Mouse (Mus musculus): ENCODE results near the gene Mfsd14b. TPM values are rescaled to one million over a fixed set of nuclear protein-coding genes. Genes with fewer than 3 reads are reported as not detected.

The Mfsd14b gene
- polyA plus RNA-seq (2012; rRNA removed): 2.9 and 3.7 TPM in 2 replicates

DNA sequence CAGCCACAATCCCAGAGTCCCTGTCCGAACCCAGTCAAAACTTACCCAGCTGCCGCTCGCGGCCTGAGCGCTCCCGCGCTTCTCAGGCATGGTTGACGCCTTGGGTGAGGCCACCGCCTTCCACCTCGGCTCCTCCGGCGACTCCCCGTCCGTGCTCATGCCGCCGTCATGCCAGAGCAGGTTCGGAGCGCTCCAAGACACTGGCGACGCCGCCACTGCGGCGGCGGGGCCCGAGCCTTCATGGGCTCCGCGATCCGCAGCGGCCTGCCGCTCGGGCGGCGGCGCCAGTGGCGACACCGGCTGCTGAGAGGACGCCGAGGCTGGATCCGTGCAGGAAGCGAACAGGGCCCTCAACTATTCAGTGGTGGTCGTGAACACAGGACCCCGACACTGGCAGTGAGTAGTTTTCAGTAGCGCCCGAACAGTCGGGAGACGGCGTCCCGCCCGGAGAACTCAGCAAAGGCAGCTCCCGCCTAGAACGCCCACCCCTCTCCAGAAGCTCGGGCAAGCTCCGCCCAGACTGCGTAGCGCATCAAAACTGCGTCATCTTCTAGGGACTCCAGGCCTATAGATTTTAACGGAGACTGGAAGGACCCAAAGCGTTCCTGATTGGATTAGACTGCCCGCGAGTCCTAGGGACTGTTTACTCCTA is at the start of gene Mfsd14b:
Gene Mfsd14b, minus strand, starts transcription at position 517 of the 652 bp plus-strand sequence.
- no peaks in the 10 kb centered on the region for H3K36me3 ChIP-seq (ENCODE audit: control insufficient read depth, insufficient read depth, low read length)
- peaks cover 2% of the 10 kb centered on the region; the same call in 1 of the 2 replicates for H3K4me1 ChIP-seq (ENCODE audit: control insufficient read depth, insufficient read depth, low read length)
- peak within 1 kb of the TSS; percentile 75 for H3K27ac ChIP-seq (ENCODE audit: control insufficient read depth, insufficient read depth, low read depth, low read length)
- TF ChIP-seq CTCF (IDR thresholded peaks at IDR 0.05; ENCODE audit: control insufficient read depth, insufficient read depth, insufficient replicate concordance, low read depth, low read length): no peak
- TF ChIP-seq POLR2A (IDR thresholded peaks at IDR 0.05; ENCODE audit: control insufficient read depth, low read depth, low read length): peak; percentile 78
- no peaks in the 10 kb centered on the region for H3K27me3 ChIP-seq (ENCODE audit: control insufficient read depth, insufficient read depth, low read length)
- peak within 1 kb of the TSS; percentile 93 for H3K4me3 ChIP-seq (ENCODE audit: control insufficient read depth, low read depth, low read length)

DNA sequence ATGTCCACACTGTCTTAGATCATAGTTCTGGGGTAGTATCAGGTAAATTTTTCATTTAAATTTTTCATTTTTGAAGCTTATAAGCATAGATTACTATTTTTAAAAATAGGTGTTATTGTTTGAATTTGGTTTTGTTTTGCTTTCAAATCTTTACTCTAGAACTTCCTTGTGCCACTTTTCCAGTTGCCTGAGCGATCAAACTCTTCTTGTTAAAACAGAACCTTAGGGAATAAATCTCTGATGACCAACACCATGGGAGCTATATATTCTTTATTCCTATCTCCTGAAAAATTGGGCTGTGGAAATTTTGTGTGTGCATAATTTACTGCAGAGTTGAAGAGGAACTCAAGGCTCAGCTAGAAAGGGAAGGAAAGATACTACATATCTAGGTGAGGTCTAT is 37.2 kb upstream of the Mfsd14b start, which contains the start of gene Olfr466:
Gene Olfr466, plus strand, starts transcription at position 301 of the 400 bp plus-strand sequence.
- Histone ChIP-seq H3K36me3 (ENCODE audit: control insufficient read depth, insufficient read depth, low read length) (no peaks in the 10 kb centered on the region), H3K27ac (ENCODE audit: control insufficient read depth, insufficient read depth, low read depth, low read length) (no peak within 1 kb of the TSS), H3K4me1 (ENCODE audit: control insufficient read depth, insufficient read depth, low read length) (no peaks in the 10 kb centered on the region), H3K4me3 (ENCODE audit: control insufficient read depth, low read depth, low read length) (no peak within 1 kb of the TSS), H3K27me3 (ENCODE audit: control insufficient read depth, insufficient read depth, low read length) (no peaks in the 10 kb centered on the region)
- no peak for TF ChIP-seq POLR2A (IDR thresholded peaks at IDR 0.05; ENCODE audit: control insufficient read depth, low read depth, low read length)
- TF ChIP-seq CTCF (IDR thresholded peaks at IDR 0.05; ENCODE audit: control insufficient read depth, insufficient read depth, insufficient replicate concordance, low read depth, low read length): no peak

- no peaks in the 10 kb centered on the region for H3K27me3 ChIP-seq (ENCODE audit: control insufficient read depth, insufficient read depth, low read length)
- no peaks in the 10 kb centered on the region for H3K4me1 ChIP-seq (ENCODE audit: control insufficient read depth, insufficient read depth, low read length)
- no peak within 1 kb of the TSS for H3K27ac ChIP-seq (ENCODE audit: control insufficient read depth, insufficient read depth, low read depth, low read length)
- no peak within 1 kb of the TSS for H3K4me3 ChIP-seq (ENCODE audit: control insufficient read depth, low read depth, low read length)
- H3K36me3 ChIP-seq (ENCODE audit: control insufficient read depth, insufficient read depth, low read length): no peaks in the 10 kb centered on the region
- TF ChIP-seq POLR2A (IDR thresholded peaks at IDR 0.05; ENCODE audit: control insufficient read depth, low read depth, low read length): no peak
- no peak for TF ChIP-seq CTCF (IDR thresholded peaks at IDR 0.05; ENCODE audit: control insufficient read depth, insufficient read depth, insufficient replicate concordance, low read depth, low read length)
Measured at GRCm38 (mm10) chr13:65137789-65138188, 25.0 kb upstream of the Mfsd14b start, which contains the start of gene Olfr465-ps1. Gene Olfr465-ps1 (plus strand): TSS chr13:65138089.

DNA sequence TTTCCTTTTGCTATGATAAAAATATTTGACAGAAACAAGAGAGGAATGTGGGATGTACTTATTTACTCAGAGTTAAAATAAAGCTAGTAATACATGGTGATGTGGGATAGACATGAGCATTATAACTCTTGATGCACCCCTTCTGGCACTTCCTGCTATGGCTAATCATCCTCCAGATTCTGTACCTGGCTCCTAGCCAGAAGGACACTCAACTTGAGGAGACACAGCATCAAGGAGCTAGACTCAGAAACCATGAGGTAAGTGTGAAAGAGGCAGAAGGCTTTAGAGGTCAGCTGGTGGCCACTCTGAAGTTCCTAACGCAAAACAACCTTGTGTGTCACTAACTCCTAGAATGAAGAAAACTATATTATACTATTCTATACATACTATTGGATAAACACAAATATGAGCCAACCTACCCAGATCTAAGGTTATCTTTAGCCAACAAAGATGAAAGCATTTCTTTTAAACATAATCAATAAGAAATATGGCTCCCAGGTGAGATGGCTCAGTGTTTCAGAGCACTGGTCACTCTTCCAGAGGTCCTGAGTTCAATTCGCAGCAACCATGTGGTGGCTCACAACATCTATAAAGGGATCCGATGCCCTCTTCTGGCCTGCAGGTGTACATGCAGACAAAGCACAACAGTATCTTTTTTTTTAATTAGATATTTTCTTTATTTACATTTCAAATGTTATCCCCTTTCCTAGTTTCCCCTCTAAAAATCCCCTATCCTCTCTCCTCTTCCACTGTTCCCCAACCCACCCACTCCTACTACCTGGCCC is 14.5 kb upstream of the Mfsd14b start:
- Histone ChIP-seq H3K4me3 (ENCODE audit: control insufficient read depth, low read depth, low read length) (no peak overlapping the region), H3K4me1 (ENCODE audit: control insufficient read depth, insufficient read depth, low read length) (no peaks in the 10 kb centered on the region), H3K27ac (ENCODE audit: control insufficient read depth, insufficient read depth, low read depth, low read length) (no peak overlapping the region), H3K27me3 (ENCODE audit: control insufficient read depth, insufficient read depth, low read length) (no peaks in the 10 kb centered on the region), H3K36me3 (ENCODE audit: control insufficient read depth, insufficient read depth, low read length) (no peaks in the 10 kb centered on the region)
- no peak for TF ChIP-seq CTCF (IDR thresholded peaks at IDR 0.05; ENCODE audit: control insufficient read depth, insufficient read depth, insufficient replicate concordance, low read depth, low read length)
- no peak for TF ChIP-seq POLR2A (IDR thresholded peaks at IDR 0.05; ENCODE audit: control insufficient read depth, low read depth, low read length)

GRCm38 (mm10) chr13:65122111-65122510 is 9.3 kb upstream of the Mfsd14b start:
- TF ChIP-seq POLR2A (IDR thresholded peaks at IDR 0.05; ENCODE audit: control insufficient read depth, low read depth, low read length) (no peak), CTCF (IDR thresholded peaks at IDR 0.05; ENCODE audit: control insufficient read depth, insufficient read depth, insufficient replicate concordance, low read depth, low read length) (no peak)
- H3K27me3 ChIP-seq (ENCODE audit: control insufficient read depth, insufficient read depth, low read length): no peaks in the 10 kb centered on the region

GRCm38 (mm10) chr13:65120984-65121383 is 8.2 kb upstream of the Mfsd14b start:
- Histone ChIP-seq H3K4me3 (ENCODE audit: control insufficient read depth, low read depth, low read length) (no peak overlapping the region), H3K4me1 (ENCODE audit: control insufficient read depth, insufficient read depth, low read length) (no peaks in the 10 kb centered on the region), H3K27me3 (ENCODE audit: control insufficient read depth, insufficient read depth, low read length) (no peaks in the 10 kb centered on the region), H3K27ac (ENCODE audit: control insufficient read depth, insufficient read depth, low read depth, low read length) (no peak overlapping the region), H3K36me3 (ENCODE audit: control insufficient read depth, insufficient read depth, low read length) (no peaks in the 10 kb centered on the region)
- TF ChIP-seq CTCF (IDR thresholded peaks at IDR 0.05; ENCODE audit: control insufficient read depth, insufficient read depth, insufficient replicate concordance, low read depth, low read length) (no peak), POLR2A (IDR thresholded peaks at IDR 0.05; ENCODE audit: control insufficient read depth, low read depth, low read length) (no peak)

More at GRCm38 (mm10) chr13:65122111-65122510, 9.3 kb upstream of the Mfsd14b start:
- Histone ChIP-seq H3K27ac (ENCODE audit: control insufficient read depth, insufficient read depth, low read depth, low read length) (no peak overlapping the region), H3K4me3 (ENCODE audit: control insufficient read depth, low read depth, low read length) (no peak overlapping the region), H3K4me1 (ENCODE audit: control insufficient read depth, insufficient read depth, low read length) (no peaks in the 10 kb centered on the region), H3K36me3 (ENCODE audit: control insufficient read depth, insufficient read depth, low read length) (no peaks in the 10 kb centered on the region)

DNA sequence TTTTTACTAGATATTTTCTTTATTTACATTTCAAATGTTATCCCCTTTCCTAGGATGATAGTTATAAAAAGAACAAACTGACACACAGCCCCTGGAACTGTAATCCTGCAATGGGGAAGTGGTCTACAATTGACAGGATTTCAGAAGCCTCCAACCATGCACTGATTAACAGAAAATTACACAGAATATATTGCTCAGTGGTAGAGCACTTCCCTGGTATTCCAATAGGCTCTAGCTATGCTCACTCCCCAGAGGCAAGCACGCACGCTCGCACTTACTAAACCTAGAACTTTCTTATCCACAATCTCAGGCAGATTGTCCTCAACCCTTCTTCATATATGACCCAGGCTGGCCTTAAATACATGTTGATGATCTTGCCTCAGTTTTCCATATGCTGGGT is 464 bp upstream of the Mfsd14b start:
- Histone ChIP-seq H3K27ac (ENCODE audit: control insufficient read depth, insufficient read depth, low read depth, low read length) (peak overlapping the region; percentile 75), H3K27me3 (ENCODE audit: control insufficient read depth, insufficient read depth, low read length) (no peaks in the 10 kb centered on the region), H3K4me3 (ENCODE audit: control insufficient read depth, low read depth, low read length) (peak overlapping the region; percentile 93), H3K4me1 (ENCODE audit: control insufficient read depth, insufficient read depth, low read length) (peaks cover 2% of the 10 kb centered on the region; the same call in 1 of the 2 replicates), H3K36me3 (ENCODE audit: control insufficient read depth, insufficient read depth, low read length) (no peaks in the 10 kb centered on the region)
- no peak for TF ChIP-seq POLR2A (IDR thresholded peaks at IDR 0.05; ENCODE audit: control insufficient read depth, low read depth, low read length)
- TF ChIP-seq CTCF (IDR thresholded peaks at IDR 0.05; ENCODE audit: control insufficient read depth, insufficient read depth, insufficient replicate concordance, low read depth, low read length): no peak

Measured in testis, adult 2 months (tissue).